Mouse (Mus musculus) MEL (cell line): ENCODE data around the gene Sv2b. TPM values are rescaled to one million over a fixed set of nuclear protein-coding genes. Genes with fewer than 3 reads are reported as not detected.

Experiments
- DNase-seq: peaks from one replicate; pipeline ENCODE4 v3.0.0; 2011; ENCODE audit warnings: low read depth, low spot score
- H3K27ac ChIP-seq: 2 replicates; pipeline ENCODE4 v1.5.1; 2012; ENCODE audit warnings: low read depth, mild to moderate bottlenecking, control low read depth, low read length, moderate library complexity; ENCODE audit not compliant: control insufficient read depth
- H3K27me3 ChIP-seq, 2 experiments: fragments of 150-350 bp in 1 of 2; sonication (generic) in 1 of 2; 2 replicates each; pipeline ENCODE4 v1.6.1; 2012; ENCODE audit warnings: low read length in 2 of 2, mild to moderate bottlenecking in 2 of 2, improper control_type of control experiment in 1 of 2, moderate library complexity in 1 of 2; ENCODE audit not compliant: insufficient read depth in 2 of 2, control insufficient read depth in 1 of 2
- H3K36me3 ChIP-seq, 2 experiments: 2 replicates each; pipeline ENCODE4 v1.6.1; 2012 to 2014; ENCODE audit warnings: low read length in 2 of 2, improper control_type of control experiment in 1 of 2, inconsistent platforms in 1 of 2, mild to moderate bottlenecking in 1 of 2; ENCODE audit not compliant: insufficient read depth in 2 of 2, control insufficient read depth in 1 of 2
- H3K4me1 ChIP-seq, 2 experiments: fragments of 150-350 bp in 1 of 2; sonication (generic) in 1 of 2; 2 replicates each; pipeline ENCODE4 v1.6.1; 2012; ENCODE audit warnings: low read length in 2 of 2, improper control_type of control experiment in 1 of 2, mild to moderate bottlenecking in 1 of 2; ENCODE audit not compliant: insufficient read depth in 2 of 2, control insufficient read depth in 1 of 2
- H3K4me3 ChIP-seq, 2 experiments: fragments of 150-350 bp in 1 of 2; sonication (generic) in 1 of 2; 2 replicates each; pipeline ENCODE4 v1.5.1; 2012; ENCODE audit warnings: low read depth in 2 of 2, low read length in 2 of 2, mild to moderate bottlenecking in 2 of 2, moderate library complexity in 2 of 2, control low read depth in 1 of 2, improper control_type of control experiment in 1 of 2; ENCODE audit not compliant: control insufficient read depth in 1 of 2, insufficient read depth in 1 of 2
- H3K79me2 ChIP-seq: 2 replicates; pipeline ENCODE4 v1.6.1; 2012; ENCODE audit warnings: mild to moderate bottlenecking, low read length, moderate library complexity; ENCODE audit not compliant: control insufficient read depth, poor library complexity, insufficient read depth
- H3K9ac ChIP-seq: 2 replicates; pipeline ENCODE4 v1.6.1; 2012; ENCODE audit warnings: low read depth, mild to moderate bottlenecking, control low read depth, low read length, moderate library complexity; ENCODE audit not compliant: control insufficient read depth, poor library complexity, severe bottlenecking
- H3K9me3 ChIP-seq: fragments of 150-350 bp; sonication (generic); replicated peaks from 2 replicates; pipeline ENCODE4 v1.6.1; 2012; ENCODE audit warnings: mild to moderate bottlenecking, low read length, improper control_type of control experiment, moderate library complexity; ENCODE audit not compliant: insufficient read depth
- BHLHE40 ChIP-seq: IDR thresholded peaks from 2 replicates; pipeline ENCODE4 v1.6.1; 2012; ENCODE audit warnings: low read depth, mild to moderate bottlenecking, inconsistent platforms, low read length, improper control_type of control experiment, borderline replicate concordance
- GABPA ChIP-seq: IDR thresholded peaks from 2 replicates; pipeline ENCODE4 v1.6.1; 2012; ENCODE audit warnings: low read depth, mild to moderate bottlenecking, inconsistent platforms, low read length, improper control_type of control experiment, moderate library complexity
- GATA1 ChIP-seq: IDR thresholded peaks from 2 replicates; pipeline ENCODE4 v1.6.1; 2011; ENCODE audit warnings: low read depth, low read length, improper control_type of control experiment
- KAT2A ChIP-seq: conservative IDR thresholded peaks from 2 replicates; pipeline ENCODE4 v1.6.1; 2012; ENCODE audit warnings: low read depth, low read length, improper control_type of control experiment, inconsistent platforms
- SMC3 ChIP-seq: IDR thresholded peaks from 2 replicates; pipeline ENCODE4 v1.6.1; 2011; ENCODE audit warnings: low read depth, low read length, improper control_type of control experiment
- UBTF ChIP-seq: IDR thresholded peaks from 2 replicates; pipeline ENCODE4 v1.6.1; 2012; ENCODE audit warnings: low read depth, mild to moderate bottlenecking, inconsistent platforms, low read length, improper control_type of control experiment, moderate library complexity, borderline replicate concordance; ENCODE audit not compliant: insufficient read depth
- polyA plus RNA-seq, 2 experiments: library from polyadenylated mRNA; stranded (reverse) in 1 of 2; unstranded in 1 of 2; fragments of >175 nt in 1 of 2; fragments of >200 nt in 1 of 2; gene quantifications; 2 replicates each; pipeline versions ENCODE4 v1.2.1 to v1.2.4; 2012; ENCODE audit warnings: low replicate concordance in 2 of 2, low read depth in 1 of 2; ENCODE audit not compliant: insufficient read length in 2 of 2, insufficient read depth in 1 of 2, missing spikeins in 1 of 2
- total RNA-seq: library from RNA; depleted of rRNA; stranded (reverse); fragments of 300-350 nt; gene quantifications from 2 replicates; pipeline ENCODE4 v1.2.3, GENCODE M21; 2012; rRNA removed

Gene Sv2b
- total and polyA plus RNA-seq, 3 experiments, result not detected

GRCm38 (mm10) chr7:75080163-75080562, 228.9 kb downstream of the Sv2b start:
- no peaks in the 10 kb centered on the region for H3K4me1 ChIP-seq
- no peaks in the 10 kb centered on the region for H3K36me3 ChIP-seq
- no peak overlapping the region for H3K27ac ChIP-seq
- no peak for TF ChIP-seq GABPA
- H3K27me3 ChIP-seq, result no peaks in the 10 kb centered on the region
- no peak for DNase-seq
- no peaks in the 10 kb centered on the region for H3K9me3 ChIP-seq
- no peak overlapping the region for H3K4me3 ChIP-seq
- no peak overlapping the region for H3K9ac ChIP-seq
- H3K79me2 ChIP-seq, result no peaks in the 10 kb centered on the region

DNA sequence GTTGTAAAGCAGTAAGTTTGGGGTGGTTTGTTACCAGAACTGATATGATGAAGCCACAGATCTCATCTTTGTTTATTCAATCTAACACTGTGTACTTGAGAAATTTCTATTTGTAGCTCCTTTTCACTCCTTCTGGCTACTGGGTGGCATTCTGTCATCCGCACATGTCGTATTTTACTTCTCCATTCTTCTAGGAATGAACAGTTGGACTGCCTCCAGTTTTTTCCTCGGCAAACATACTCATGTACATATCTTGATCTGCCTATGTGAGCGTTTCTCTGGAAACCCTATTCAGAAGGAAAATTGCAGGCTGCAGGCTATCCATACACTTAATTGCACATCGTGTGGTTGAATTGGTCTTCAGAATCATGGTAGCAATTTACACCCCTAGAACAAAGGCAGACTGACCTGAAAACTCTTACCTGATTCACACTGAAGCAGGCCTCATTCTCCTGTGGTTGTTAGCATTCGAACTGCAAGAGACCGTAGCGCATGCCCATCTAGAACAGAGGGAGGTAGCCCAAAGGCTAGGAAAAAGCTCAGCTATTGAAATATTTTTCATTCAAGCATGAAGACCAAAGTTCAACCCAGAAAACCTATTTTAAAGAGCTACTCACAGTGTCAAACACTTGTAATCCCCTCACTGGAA, 231.4 kb downstream of the Sv2b start:
- no peaks in the 10 kb centered on the region for H3K4me1 ChIP-seq
- no peaks in the 10 kb centered on the region; a peak in 1 of 4 replicates for H3K27me3 ChIP-seq
- no peaks in the 10 kb centered on the region for H3K36me3 ChIP-seq
- no peak overlapping the region for H3K4me3 ChIP-seq
- H3K27ac ChIP-seq, result no peak overlapping the region
- no peak overlapping the region for H3K9ac ChIP-seq
- H3K79me2 ChIP-seq, result no peaks in the 10 kb centered on the region
- TF ChIP-seq GATA1 (no peak), UBTF (no peak), KAT2A (no peak), SMC3 (no peak), BHLHE40 (no peak)
- DNase-seq, result no peak
- H3K9me3 ChIP-seq, result no peaks in the 10 kb centered on the region

Other genes with a start within 250 kb of the Sv2b start
- 4.5 and 4.8 TPM in 2 replicates for gene Akap13, start 146.3 kb upstream of the Sv2b start, total RNA-seq
- 1 to 10 TPM in 1 of 2 experiments, not detected in 1; 4.1 TPM for gene Akap13, start 146.3 kb upstream of the Sv2b start, polyA plus RNA-seq